Mouse (Mus musculus): Measurements from ENCODE around the gene Gpc6.

Gene Gpc6

DNA sequence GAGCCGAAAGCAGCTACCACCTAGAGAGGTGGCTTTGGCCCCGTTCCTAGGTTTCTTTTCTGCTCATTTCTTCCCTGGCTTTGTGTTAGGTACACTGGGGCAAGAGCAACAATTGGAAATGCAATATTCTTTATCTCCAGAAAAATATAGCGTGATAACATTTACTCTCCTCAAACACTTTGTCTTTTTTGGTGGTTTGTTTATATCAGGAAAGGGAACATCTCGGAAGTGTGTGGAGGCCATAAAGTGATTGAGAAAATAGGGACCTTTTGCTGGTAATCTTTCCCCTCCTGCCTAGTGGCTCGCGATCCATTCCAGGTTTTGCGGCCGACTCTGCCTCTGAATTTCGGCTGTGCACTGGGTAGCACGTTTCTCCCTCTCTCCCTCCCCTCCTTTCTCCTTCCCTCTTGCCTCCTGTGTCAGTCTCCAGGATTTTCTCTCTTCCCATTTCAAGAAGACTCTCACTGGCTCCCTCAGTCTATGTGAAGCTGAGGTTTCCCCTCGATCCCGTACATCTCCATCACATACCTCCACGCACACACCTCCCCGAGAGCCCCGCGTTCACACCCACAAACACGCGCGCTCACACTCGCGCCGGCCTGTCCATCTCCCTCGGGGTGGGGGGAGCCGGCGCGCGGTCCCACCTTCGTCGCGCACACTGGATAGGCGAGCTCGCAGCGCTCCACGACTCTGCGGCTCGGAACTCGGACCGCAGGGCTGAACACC is at the start of gene Gpc6:
TSS of gene Gpc6 (plus strand) at position 440 of the 726 bp plus-strand sequence.
- DNase-seq: no peak

DNA sequence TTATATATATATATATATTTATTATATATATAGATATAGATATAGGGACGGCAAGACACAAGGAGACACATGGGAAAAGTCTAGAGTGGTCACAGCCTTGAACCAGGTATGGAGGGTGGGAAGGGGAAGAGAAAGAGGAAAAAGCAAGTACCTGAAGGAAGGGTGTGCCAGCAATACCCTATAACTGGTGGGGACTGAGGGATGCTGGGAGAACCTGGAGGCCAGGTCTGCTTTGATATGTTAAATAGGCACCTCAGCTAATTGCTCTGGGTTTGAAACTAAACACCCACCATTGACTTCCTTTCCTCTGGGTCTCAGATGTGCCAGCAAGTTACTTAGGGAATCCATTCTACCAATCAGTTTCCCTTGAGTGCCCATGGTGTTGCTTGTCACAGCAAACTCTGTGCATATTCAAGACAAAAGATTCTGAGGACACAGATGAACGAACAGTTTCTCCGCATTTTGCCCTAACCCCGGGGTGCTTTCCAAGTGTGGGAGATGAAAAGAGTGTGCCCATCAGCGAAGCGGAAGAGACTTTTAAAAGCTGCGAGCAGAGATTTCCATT is 42.6 kb upstream of the Gpc6 start:
- no peak for DNase-seq

DNA sequence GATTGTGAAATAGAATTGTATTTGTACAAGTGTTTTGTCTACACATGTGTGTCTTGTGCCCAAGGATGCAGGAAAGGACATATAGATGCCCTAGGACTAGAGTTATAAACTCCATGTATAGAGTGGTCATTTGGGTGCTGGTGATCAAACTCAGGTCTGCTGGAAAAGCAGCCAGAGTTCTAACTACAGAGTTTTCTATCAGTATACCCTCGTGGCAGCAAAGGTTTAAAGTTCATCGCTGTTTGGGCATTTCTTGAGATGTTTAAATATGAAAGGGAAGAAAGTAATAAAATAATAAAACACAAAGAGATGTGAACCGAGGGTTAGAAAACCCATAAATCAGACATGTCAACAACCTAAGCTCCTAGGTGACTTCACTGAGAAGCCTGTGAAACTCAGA is 30.8 kb upstream of the Gpc6 start:
- DNase-seq: no peak

DNA sequence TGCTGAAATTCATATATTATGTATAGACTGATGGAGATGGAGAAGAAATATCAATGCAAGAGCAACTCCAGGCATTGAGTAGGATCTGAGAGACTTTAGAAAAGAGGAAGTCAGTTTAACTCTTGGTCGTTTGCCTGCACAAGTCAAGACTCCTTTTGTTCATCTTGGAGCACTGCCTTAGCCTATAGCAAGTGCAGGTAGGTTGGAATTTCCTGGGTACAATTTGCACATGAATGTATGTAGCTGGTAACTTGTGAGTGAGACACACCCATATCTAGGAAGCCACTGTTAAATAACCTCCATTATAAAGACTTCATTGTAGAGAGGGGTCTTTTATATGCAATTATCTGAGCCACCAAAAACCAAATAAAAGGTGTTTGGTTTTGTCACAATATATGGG is 27.1 kb upstream of the Gpc6 start:
- no peak for DNase-seq

DNA sequence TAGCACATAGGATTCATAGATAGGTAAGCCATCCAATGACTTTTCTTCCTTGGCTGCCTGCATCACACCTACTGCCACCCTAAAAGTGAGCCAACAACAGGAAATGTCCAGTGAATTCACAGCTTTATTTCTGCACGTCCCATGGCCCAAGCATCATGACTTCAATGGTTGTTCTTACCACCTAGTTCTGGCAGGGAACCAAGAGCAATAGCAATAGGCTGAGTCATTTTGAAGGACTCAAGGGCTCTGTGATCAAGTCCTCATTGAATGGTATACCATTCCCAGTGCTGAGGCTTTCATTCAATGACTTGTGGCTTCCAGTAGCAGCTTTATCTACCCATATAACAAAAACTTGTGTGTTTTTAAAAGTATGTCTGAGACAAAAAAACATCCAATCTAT is 13.3 kb upstream of the Gpc6 start:
- DNase-seq: no peak

DNA sequence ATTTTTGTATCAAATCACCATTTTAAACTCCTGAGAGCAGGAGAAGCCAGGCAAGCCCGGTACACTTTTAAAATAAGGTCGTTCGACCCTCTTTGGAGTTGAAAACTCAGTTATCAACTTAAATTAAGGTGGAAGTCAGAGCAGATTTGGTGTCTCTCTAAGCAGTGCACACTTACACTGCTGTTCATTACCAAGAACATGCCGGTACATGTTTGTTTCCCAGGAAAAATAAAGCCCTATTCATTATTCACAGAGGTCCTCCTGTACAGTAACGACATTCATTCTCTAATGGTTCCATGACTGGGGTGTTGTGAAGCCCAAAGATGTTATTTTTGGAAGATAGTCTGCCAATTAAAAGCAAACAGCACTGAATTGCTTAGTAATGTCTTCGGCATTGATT is 8.2 kb upstream of the Gpc6 start:
- DNase-seq: no peak

DNA sequence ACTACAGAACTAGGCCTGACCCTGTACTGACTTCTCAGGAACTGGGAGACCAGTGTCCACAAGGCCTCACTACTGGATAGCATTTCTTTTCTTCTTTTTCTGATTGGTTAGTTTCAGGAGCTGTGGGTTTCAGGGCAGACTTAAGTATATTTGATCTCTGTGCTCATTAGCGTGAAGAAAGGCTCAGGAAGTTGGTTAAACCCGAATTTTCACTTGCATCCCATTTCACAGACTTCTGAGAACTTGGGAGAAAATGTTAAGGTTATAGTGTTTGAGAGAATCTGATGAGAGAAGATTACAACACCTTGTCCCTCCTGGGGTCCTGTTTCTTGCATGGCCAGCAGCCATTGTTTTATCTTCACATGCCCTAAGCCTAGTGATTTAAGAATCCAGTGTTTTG is 849 bp upstream of the Gpc6 start:
- DNase-seq: no peak

DNA sequence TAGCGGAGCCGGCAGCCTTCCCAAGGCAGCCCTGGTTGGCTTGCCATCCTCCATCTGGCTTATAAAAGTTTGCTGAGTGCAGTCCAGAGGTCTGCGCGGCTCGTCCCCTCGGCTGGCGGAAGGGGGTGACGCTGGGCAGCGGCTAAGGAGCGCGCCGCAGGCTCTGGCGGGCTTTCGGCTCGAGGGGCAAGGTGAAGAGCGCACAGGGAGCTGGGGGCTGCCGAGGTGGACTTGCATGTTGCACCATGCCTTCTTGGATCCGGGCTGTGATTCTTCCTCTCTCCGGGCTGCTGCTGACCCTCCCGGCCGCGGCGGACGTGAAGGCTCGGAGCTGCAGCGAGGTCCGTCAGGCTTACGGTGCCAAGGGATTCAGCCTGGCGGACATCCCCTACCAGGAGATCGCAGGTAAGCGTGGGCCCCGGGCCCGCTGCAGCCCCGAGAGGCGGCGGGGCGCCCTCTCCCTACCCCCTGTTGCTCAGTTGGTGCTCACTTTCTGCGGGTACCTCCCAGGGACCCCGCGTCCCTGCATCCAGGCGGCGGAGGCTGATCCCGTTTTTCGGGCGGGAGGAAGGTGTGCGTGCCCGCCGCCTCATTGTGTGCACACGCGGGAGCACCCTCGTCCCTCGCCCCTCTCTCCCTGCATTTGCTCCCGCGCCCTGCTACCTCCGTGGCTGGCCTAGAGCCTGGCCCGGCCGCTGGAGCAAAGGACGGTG is 732 bp downstream of the Gpc6 start:
- no peak for DNase-seq

DNA sequence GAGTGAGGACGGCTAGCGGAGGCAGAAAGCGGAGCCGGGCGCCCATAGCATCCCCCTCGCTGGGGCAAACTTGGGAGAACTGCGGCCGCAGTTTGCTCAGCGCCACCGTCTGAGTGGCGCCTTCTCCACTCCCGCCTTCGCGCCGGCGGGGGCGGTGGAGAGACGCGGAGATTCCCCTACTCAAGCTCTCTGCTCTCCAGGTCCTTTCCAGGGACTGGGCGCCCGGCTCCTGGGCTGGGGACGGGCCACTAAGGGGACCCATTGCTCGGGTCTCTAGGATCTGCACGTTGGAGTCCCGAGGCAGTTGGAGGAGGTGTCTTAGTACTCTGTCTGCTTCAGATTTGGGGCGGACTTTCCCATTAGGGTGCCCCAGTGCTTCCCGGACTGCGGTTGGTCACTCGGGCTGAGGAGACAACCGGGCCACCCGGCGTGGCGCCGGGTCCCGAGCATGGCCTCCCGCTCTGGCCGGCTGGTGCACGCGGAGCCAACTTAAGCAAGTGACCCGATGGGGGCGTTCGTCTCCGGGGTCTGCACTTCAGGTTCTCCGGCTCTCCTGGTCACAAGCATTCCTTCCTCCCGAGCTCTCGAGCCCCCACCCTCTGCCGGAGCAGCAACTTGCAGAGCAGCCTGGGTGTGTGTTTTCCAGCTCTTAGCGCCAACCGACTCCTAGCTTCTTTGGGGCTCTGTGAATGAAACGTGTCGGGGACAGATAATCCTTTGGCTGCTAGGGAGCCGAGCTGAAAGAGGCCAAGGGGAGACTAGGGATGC is 1.5 kb downstream of the Gpc6 start:
- no peak for DNase-seq

DNA sequence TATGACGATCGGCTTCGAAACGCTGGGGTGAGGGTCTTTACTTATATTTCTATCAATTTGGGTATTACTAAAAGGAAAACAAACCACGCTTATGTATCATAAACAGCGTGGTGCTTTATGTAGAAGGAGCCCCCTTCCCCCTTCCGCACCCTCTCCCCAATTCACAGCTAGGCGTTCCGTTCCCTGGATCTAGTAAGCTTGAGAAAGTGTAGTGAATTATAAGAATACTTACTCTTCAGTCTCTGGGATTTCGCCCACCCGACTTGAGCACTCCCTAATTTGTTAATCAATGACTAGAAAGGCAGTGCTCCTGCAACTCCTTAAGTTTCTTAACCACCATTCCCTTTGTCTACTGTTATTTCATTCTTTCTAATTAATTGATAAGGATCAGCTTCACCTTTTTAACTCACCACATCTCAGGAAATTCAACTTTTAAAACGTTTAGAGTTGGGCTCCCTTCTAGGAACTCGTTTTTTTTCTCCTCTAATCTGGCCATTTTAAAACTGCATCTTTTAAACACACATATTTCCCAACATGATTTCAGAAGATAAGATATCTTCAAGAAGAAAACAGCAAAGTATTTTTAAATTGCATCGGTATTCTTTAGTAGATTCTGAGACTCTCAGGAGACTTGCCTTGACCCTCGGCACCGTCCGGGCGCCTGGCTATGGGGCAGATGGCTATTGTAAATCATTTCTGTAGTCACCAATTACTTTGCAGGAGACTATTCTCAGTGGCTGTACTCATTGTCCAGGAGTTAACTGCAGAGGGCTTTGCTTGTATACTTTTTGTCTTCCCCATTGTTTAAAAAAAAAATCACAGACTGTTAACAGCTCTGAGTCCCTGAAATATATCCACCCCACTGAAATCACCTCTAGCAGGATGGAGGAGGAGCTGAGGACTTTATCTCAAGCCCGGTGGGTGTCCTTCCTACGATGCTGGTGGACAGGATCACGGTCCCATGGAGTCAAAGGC is 2.5 kb downstream of the Gpc6 start:
- no peak for DNase-seq

DNA sequence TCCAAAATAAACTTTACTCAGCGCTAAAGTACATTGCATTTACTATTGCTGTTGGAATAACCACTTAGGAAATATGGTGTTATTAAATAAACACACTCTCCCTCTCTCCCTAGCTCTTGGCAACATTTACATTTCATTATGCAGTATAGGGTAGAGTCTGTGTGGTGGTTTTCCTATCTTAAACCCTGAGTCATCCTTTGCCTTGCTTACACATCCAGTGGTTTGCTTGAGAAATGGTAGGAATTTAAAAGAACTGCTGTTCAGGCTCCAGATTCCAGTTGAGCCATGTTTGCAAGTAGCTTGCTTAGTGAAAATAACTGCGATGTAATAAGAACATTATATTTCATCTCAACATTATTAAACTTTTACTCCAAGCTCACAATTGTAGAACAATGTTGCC is 3.3 kb downstream of the Gpc6 start:
- DNase-seq: no peak

DNA sequence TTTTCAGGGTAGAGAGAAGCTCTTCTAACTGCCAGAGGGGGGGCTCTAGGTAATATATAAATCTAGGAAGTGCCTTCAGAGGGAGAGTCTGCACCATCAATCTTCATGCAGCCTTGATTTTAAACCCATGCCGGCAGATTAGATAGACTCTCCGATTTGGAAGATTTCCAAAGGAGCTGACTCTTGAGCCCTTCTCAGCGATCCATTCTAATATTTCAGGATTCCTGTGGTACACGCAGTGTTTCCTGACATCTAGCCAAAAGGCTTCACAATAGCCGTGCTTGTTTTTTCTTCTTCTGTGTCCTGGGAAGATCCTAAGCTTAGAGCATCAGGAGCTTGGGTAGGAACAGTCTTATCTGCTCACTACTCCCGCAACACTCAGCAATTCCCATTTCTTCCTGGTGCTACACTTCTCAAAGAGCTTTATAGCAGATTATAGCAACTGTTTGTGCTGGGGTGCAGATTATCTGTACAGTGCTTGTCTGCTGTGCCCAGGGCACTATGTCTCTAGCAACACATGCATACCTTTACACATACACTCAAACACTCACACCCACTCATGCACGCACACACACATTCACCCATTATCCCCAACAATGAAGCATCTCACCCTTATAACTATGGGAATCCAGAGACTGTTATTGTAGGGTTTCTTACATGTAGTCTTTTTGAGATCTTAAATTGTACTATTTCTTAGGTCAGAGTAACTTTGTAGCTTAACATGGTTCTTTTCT is 3.8 kb downstream of the Gpc6 start:
- DNase-seq: no peak

DNA sequence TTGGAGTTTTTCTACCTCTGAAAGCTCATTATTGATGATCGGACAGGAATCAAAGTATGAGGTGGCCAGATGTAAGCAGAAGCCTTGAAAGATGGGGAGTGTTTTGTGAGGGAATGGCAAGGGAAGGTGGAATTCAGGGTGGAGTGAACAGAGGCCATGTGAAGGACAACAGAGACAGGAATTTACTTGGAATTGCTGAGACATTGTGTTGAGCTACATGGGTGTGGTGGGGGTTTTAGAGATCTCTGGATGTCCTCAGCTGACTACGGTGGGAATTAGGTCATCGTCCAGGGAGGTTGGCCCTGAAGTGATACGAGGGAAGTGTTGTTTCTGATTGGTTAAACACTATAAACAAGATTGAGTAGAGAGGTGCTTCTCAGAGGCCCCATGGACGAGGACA is 8.7 kb downstream of the Gpc6 start:
- DNase-seq: no peak

DNA sequence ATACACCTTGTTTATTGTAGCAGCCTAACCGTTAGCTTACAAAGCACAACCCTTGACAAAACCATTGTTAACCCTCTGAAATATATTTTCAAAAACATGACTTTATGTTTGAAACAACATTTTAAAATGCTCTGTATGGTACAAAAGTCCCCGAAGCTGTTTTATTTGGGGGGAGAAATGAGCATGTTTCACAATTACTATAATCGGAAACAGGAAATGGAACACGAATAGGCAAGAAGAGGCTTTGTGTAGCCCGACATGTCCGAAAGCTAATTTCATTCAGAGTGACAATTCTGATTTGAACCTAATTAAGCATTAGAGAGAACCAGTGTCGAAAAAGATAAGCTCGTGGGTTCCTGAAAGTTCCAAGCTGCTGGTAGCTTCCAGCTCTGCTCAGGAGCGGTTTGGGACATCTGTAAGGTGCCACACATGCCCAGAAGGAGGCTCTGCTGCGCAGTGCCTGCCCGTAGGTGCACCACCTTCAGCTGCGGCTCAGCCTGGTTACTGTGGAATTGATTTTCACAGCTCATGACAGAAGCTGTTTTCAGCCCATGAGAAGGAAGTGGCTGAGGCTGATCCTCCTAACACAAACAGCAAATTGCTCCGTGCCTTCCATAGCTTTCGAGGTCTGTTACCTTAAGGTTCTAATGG is 12.9 kb downstream of the Gpc6 start:
- no peak for DNase-seq

DNA sequence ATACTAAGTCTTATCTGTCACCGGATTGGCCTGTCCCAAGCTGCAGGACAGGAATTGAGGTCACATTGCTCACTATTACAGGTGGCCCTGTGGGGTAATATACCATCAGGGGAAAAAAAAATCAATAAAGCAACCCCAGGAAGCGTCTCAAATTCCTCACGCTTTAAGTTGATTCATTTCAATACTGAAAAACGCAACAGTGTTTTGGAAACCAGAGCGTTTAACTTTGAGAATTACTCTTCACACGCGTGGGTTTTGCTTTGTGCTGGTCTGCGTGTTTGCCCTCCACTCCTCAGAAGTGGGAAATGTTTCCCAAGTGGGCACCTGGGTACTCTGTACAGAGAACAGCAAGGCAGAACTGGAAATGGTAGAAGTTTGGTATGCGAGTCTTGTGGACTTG is 13.6 kb downstream of the Gpc6 start:
- DNase-seq: no peak

DNA sequence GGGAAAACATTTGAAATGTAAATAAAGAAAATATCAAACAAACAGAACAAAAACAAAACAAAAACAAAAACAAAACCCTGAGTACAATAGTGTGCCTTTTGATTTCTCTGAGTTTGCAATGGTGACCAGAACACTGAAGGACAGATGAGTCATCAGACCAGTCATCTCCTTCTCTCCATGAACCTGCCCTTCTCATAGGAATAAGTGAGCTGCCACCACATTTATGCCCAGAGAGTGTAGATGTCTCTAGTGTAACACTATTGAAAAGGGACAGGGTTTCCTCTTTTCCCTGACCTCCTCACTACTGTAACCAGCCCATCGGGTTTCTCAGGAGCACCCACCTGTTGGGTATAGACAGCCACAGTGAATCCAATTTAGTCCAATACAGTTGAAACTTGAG is 14.4 kb downstream of the Gpc6 start:
- no peak for DNase-seq

DNA sequence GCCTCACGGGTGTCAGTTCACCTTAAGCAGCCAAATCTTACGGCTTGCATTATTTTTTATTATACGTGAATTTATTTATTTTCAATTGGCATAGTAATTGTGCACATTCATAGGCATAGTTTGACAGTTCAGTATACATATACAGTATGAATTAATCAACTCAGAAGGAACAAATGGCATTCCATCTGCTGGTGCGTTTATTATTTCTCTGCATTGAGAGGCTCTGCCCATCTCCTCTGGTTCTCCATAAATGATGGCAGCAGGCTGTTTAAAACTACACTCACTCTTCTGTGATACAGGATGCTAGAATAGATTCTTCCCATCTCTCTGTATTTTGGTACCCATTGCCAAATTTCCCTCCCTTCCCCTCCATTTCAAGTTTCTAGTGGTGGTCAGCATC is 16.7 kb downstream of the Gpc6 start:
- no peak for DNase-seq

DNA sequence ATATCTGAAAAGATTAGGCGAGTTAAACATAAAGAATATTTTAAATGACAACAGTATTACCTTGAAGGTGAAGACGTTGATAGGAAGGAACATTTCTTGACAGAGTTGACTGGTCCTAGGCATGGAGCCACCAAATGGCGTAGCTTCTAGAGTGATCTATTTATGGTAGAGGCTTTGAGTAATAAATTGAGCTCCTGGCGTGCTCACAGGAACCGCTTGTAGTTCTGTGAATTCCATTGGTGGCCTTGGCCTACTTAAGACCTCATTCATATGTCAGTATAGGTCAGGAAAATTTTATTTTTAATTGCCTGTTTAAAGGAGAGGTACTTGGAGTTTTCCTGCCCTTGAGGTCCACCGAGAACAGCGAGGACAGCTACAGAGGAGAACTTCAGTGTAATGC is 18.6 kb downstream of the Gpc6 start:
- no peak for DNase-seq

DNA sequence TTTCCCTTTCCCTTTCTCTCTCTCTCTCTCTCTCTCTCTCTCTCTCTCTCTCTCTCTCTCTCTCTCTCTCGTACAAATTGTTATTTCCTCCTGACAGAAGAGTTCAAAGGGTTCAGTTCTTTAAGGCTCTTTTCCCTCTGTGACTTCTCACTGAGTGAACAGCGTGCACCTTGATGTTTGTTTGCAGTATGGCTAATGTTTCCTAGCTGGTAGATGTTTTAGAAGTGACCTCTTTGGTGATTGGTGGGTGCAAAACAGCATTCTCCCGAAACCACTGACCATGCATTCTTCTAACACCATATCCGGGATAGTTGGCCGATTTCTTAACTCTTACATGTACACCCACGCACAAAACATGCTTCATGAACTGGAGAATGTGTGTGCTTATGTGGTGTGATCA is 20.9 kb downstream of the Gpc6 start:
- DNase-seq: no peak

DNA sequence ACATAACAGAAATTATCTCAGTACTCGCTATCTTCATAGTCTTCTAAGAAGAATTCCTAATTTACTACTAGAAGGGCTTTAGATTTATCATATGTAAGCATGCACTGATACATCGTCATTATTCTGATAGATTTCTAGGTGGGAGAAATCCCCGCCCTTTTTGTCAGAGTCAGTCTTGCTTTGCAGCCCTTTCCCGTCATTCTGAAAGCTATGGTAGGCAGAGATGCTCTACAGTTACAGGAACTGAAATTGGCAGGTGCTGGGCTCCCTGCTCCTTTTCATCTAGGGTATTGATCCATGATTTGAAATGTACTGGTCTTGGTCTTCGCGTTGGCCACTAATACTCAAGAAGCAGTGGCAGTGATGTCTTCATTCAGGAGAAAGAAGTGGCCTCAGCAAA is 22.3 kb downstream of the Gpc6 start:
- no peak for DNase-seq

DNA sequence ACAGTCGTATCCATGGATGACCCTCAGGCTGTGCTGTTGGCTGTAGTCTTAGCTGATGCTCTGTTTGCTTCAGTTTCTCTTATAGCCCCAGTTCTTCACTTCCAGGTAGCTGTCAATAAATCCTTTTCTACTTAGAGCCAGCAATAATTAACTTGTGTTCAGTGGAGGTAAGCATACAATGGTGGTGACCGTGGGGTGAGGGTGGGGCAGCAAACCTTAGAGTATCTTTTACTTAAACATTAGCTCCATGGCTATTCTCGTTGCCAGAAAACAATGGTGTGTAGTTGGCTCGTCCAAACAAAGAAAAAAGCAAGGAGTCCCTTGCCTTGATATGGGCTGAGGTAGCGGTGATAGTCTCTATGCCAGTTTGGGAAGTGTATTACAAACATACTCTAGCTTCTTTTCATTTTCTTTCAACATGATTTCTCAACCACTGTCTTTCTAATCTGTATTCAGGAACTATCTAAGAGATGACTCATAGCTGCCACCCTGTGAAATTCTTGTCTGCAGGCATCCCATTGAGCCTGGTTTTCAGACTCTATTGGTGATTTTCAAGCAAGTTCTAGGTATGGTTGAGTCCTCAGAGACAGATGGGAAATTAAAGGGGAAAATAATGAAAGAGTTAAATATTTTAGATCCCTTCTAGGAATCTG is 22.9 kb downstream of the Gpc6 start:
- no peak for DNase-seq
